Mouse (Mus musculus) urinary bladder, postnatal 10 days (tissue): ENCODE results near the gene Hnf1a.

Experiments
- DNase-seq: peaks from one replicate; pipeline ENCODE4 v3.0.0; 2022; ENCODE audit warnings: low spot score

Gene Hnf1a

DNA sequence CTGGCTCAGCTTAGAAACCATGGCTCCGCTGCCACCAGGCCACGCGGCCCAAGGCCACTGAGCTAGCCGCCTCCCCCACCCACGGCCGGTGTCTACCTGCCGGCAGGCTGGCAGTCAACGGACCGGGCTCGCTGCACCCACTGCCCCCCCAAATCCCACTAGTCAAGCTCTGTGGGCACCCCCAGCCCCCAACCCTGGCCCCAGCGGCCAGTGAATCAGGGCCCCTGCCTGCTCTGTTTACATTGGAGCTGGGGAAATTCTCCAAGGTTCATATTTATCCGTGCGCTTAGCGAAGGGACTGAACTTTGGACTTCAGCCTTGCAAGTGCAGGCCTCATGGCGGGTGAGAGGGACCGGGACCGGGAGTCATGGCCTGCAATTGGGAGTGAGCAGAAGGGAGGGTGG, at the start of gene Hnf1a:
TSS of gene Hnf1a (minus strand) at position 271 of the 404 bp plus-strand sequence.
- DNase-seq: no peak

DNA sequence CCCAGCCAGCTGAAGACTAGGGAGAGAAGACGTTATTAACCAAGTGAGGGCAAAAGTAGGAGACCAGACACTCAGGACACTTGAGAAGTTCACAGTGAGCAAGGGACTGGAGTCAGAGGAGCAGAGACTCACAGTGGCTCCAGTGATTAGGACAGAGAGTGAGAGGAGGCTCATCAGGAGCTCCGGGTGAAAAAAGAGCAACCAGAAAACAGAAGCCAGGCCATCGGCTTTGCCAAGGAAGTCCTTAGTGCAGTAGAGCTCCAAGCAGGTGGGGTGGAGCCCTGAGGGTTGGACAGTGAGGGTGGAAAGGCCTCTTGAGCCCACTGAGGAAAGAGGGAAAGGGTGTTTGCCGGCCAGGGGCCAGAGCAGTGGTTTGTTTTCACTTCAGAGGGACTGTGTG, 47.9 kb upstream of the Hnf1a start:
- DNase-seq: no peak

DNA sequence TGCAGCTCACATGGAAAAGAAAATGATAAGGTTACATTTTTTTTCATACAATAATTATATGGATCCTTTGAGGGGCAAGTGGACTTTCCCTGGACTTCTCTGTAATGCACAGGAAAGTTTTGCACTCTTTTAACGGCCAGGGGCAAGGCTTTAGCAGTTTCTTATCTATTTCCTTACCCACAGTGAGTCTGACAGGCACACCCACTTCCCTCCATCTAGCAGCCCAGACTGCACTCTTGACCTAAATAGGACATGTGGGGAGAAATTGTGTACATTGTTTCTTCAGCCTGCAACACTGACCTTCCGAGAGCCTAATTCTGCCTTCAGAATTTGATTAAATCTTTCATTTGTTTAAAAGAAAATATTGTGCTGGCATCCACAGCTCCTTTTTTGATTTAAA, 47.4 kb upstream of the Hnf1a start:
- DNase-seq: no peak

DNA sequence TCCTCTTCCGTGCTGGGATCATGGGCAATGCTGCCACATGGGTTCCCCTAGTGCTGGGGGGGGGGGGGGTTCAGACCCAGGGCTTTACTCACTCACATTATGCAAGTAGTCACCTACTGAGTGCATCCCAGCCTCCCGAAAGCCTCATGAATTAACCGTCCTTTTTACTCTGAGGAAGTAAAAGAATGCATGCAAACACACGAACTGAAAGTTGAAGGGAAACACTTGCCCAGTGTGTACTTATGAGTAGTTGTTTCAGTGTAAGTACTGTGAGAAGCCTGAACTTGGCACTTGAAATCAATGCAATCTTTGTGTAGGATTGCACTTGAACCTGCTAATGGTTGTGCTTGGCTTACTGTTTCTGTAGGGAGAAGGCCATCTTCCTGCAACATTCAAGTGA, 44.2 kb upstream of the Hnf1a start:
- DNase-seq: no peak

DNA sequence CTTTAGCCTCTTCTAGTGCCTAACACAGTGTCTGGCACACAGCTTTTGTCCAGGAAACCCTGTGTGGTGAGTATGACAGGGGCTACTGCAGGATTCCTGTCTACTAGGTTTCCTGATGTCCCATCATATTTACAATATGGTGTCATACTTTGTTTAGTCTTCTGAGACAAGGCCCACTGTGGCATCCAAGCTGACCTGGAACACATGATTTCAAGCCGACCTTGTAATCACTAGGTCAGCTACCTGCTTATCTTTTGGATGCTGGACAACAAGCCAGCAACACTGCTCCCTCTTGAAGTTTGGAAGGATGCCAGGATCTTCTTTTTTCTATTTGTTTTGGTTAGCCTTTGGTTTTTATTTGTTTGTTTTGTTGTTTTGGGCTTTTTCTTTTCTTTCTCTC, 43.7 kb upstream of the Hnf1a start:
- DNase-seq: no peak

DNA sequence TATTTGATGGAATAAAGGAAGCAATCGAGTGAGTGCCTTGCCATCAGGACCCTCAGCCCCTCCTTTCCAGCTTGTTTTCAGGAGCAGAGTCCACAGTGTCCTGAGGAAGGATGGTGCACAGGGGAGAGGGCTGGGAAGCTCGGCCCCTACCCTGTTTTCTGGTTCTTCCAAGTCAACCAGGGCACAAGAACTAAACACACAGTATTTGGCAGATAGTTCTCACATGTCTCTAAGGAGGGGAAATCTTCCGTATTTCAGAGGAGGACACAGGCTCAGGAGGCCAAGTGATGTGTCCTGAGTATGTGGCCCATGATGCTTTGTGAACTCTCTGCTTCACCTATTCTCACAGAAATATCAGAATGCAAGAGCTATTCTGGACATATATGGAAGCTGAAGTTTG, 42.5 kb upstream of the Hnf1a start:
- DNase-seq: no peak

DNA sequence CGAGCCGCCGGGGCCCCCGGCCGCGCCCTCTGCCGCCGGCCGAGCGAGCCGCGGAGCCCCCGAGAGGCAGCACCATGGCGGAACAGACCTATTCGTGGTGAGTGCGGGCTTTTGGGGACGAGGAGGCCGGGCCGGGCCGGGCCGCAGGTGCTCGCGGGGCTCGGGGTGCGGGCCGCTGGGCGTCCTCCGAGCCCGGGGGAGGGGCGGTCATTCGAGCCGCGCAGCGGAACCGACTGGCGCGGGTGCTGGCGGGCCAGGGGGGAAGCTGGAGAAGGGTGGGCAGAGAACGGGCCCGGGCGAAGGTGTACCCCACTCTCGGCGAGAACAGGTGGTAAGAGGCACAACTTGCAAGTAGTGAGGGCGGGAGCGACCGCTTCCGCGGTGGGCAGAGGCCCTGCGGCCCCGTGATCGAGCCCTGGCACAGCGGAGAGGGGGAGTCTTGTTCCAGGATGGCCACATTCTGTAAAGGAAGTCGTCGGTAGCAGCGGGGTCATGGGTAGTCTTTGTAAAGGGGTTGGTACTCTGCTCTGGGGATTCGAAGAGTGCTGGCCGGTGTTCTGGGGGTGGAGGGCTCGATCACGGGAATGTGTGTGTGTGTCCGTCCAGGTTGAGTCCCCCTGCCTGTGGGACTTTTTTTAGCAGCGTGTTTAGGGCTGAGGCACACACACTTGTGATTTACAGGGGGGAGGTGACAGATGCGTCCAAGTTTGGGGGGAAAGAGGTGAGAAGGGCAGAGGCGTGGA, 40.8 kb upstream of the Hnf1a start:
- DNase-seq: no peak

DNA sequence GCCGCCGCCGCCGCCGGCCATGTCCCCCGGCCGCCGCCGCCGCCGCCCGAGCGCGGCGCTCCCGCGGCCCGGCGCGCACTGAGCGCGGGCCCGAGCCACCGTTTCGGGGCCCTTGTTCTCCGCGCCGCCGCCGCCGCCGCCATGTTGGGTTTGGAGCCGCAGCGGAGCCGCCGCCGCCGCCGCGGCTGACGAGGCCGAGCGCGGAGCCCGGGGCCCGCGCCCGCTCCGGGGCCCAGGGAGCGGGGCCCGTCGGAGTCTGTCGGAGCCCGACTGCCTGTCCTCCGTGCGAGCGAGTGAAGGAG, 40.3 kb upstream of the Hnf1a start:
- no peak for DNase-seq

DNA sequence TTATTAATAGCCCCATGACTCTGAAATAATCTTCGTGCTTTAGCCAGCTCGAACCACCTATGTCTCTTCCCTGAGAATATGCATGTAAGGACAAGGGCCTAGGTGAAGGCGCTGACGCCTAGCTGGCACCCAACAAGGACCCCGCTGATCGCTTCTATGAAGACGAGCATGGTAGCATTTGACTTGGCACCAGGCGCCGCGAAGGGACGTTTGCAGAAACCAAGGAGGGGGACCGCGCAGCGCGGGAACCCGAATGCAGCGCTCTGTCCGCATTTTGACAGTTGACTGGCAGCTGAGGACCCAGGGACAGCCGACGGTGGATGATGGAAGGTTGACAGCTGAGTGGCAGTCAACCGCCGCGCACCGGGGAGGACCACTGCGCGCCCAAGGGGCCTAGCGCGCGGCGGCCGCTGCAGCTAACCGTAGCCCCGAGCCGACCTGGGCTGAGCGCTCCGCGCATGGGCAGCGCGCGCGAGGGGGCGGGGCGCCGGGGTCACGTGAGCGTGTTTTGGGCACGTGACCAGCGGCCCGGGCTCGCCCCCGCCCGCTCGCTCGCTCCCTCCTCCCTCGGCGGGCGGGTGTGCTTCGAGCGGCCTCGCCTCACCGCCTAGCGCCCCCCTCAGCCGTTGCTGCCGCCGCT, 39.8 kb upstream of the Hnf1a start, which contains the start of gene Sppl3:
TSS of gene Sppl3 (plus strand) at position 561 of the 640 bp plus-strand sequence.
- DNase-seq: peak; percentile 79

DNA sequence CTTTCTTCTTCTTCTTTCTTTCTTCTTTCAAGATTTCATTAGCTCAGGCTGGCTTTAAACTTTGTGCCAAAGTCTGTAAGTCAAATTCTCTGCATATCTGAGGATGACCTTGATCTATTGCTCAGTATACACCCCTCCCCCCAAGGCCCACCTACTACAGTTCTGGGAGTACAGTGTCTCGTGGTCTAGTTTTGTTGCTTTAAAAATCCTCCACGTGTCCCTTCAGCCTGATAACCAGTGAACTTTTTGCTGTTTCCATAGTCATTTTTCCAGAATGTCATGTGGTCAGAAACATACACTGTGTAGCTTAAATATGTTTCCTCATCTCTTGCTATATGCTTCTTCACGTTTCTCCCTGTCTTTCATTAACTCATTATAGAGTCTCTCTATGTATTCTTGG, 39.1 kb upstream of the Hnf1a start:
- no peak for DNase-seq

DNA sequence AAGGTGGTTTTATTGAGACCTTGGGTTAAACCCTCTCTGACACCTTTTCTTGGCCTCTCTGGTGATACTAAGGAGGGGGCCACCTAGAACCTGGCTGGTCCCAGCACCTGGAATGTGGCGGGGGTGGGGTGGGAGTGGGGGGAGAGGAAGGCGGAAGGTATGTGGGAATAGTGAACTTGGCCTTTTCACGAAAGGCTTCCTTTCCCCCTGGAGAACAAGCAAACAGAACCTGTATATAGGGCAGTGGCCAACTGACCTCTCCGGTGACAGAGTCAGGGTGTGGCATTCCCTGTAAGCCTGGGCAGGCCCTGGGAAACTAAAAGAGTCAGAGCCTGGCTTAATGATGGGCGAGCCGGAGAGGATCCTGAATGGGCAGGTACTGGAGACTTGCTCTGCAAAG, 38.2 kb upstream of the Hnf1a start:
- DNase-seq: no peak

DNA sequence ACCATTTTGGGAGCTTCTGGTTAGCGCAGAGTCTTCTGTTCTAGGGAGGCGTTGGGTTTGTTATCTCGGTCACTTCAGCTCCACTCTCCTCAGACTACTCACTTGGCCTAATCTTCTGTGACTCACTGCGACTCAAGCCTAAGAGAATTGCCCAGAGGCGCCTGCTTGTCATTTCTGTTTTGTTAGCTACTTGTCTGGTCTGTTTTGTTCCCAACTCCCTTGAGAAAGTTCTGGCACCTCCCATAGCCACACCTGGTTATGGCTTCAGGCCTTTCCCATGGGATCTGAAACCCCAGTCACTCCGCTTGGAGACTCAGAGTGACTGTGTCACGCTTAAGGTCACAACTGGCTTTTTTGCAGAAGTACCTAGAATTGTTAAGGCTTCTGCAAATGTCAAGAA, 37.4 kb upstream of the Hnf1a start:
- DNase-seq: no peak

DNA sequence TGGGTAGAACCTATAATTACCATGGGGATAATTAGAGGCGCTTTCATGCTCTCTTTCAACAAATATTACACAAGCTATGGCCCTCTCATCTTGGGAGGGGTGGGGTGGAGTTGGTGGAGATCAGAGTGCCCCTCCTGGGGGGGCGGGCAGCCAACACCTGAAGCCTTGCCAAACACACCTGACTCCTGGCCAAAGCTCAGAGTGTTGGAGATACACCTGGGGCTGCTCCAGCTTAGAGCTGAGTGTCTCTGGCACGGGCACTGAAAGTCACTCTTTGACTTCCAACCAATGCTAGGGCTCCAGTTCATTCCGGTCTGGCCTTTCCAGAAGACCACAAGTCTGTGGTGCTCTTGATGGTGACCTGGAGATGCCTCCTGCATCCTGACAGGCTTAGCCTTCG, 36.9 kb upstream of the Hnf1a start:
- DNase-seq: no peak

DNA sequence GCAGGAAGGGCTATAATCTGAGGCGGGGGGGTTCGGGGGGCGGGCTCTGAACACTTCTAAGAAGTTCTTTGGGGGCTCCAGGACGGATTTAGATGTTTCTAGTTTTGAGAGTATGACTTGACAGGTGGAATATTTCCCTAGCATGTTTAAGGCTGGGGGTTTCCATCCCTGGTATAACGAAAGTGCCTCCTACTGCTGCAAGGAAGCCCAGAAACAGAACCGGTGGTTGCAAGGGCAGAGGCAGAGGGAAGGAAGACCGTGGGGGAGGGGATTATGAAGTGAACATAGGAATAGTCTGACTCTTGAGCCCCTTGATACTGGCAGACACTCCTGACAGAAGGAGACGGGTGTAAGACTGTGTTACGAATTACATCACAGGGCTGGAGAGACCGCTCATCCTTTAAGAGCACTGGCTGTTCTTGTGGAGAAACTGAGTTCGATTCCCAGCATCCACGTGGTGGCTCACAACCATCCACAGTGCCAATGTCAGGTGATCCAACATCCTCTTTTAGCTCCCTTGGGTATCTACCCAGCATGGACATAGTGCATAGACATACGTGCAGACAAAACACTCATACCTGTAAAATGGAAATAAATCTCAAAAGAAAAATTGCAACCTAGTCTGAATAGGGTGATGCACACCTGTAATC, 32.5 kb upstream of the Hnf1a start:
- DNase-seq: no peak

DNA sequence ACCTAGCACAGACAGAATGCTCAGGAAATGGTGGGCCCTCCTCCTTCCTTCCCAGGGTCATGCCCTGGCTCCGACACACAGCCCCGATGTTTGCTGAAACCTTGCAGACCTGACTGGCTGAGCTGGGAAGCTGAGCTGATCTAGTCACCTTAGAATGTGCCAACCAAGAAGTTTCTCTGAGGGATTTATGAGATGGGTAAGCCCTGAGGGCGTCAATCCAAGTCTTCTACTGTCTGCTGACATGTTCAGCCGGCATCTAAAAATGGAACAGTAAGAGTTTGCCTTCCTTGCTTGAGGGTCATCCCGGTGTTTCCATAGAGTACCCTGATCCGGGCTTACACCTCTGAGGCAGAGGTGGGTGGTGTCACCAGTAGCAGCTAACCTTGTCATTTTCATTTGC, 31.9 kb upstream of the Hnf1a start:
- DNase-seq: no peak

DNA sequence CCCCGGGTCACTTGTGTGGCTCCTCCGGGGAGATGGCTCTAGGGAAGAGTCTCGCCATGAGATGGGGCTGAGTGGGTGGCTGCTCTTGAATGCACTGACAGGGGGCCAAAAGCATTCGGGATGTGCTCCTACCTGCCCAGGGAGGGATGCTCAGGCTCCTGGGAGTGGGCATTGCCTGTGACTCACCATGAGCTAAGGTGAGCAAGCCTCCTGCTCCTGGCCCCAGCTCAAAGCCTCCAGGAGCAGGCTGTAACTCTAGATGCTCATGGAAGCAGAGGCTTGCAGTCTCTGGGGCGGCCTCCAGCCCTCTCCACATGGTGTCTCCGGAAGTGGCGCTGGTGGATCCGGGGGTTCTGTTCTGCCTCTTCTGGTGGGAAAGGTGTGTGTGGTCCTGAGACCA, 30.6 kb upstream of the Hnf1a start:
- no peak for DNase-seq

DNA sequence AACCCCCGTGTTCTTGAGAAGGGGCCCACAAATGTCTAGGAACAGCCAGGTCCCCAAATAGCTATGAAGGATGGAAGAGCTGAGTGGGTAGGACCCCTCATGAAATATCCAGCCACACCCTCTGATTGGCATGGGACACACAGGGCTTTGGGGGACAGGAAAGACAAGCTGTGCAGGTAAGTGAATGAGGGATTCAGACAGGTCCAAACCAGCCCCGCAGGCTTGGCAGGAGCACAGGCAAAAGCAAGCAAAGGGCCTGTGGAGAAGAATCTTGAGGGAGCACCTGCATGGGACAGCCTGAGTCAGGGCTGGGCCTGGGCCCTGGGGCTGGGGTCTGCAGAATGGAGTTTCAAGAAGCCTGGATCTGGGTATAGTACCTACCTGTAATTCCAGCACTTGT, 29.6 kb upstream of the Hnf1a start:
- DNase-seq: no peak

DNA sequence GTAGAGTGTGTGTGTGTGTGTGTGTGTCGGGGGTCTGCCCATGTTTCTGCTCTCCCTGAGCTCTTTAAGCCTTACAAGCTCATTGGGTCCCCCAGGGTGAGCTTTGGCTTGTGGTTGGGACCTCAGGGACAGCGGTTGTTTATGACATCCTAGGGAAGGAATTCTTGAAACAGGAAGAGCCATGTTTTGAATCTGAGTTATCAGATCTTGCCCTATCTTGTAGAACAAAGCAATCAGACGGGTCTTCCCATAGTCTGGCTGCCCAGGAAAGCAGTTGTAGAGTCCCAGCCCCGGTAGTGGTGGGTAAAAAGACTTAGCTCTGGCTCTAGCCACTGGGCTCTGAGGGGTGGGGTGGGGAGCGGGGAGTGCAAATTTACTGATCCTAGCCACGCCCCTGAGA, 26.4 kb upstream of the Hnf1a start:
- DNase-seq: no peak

DNA sequence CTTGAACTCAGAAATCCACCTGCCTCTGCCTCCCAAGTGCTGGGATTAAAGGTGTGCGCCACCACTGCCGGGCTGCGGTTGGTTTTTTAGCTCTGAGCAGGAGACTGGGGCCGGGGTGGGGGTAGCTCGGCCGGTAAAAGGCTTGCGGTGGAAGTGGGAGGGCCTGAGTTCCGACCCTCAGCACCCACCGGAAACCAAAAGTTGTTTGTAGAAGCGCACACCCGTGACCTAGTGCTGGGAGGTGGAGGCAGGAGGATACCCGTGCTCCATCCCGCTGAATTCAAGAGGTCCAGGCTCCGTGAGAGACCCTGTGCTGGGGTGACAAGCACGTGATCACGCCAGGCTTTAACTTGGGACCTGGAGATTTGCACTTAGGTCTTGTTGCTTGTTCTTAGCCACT, 25.6 kb upstream of the Hnf1a start:
- no peak for DNase-seq

DNA sequence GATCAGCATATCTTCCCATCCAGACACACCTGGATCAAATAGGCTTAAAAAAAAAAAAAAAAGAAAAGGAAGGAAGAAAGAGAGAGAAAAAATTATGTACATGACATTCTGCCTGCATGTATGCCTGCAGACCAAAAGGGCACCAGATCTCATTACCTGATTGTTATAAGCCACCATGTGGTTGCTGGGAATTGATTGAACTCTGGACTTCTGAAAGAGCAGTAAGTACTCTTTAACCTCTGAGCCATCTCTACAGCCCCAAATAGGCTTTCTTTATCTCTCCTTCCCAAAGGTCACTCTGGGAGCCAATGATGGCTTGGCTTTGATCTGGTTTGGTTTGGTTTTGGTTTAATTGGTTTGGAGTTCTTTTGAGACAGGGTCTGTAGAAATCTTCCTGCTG, 14.2 kb upstream of the Hnf1a start:
- no peak for DNase-seq

DNA sequence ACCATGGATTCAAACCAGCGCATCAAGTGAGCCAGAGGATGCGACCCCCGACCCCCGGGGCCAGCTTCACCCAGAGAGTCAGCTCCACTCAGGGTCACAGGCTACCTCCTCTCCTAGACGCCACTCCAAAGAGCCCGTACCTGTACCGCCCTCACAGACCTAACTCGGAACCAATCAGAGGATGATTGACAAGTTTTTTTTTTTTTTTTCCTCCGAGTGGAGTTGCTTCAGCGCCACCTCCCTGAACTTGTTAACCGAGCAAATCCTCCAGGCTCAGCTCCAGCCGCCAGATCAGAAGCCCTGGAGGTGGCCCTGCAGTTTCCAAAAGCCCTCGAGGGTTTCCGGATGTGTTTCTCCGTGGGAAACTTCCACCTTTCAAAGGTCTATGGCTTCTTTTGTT, 11.1 kb upstream of the Hnf1a start:
- DNase-seq: peak; percentile 4

DNA sequence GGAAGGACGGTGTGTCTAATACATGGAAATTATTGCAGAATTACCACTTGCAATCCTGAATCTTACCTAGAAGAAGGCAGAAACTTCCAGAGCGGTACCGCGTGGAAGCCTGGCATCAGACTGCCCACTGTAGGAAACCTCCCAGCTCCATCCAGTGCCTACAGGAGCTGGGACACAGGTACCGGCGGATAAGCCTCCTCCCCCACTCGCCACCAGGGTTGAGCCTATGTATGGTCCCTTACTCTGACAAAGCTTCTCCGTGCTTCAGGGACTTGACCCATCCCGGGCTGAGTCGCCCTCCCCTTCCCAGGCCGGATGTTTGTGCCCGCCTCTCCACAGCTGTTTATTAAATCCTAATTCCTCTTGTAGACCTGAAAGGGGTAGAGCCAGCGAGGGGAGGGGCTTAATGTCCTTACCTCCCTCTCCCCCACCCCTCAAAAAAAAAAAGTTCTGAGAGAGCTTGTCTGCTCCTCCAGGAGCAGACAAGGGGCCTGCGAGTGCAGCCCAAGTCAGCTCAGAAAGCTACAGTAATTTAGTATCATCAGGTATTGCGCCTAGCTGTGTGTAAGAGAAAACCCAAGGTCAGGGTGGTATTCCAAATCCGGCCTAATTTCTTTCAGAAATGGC, 9.3 kb upstream of the Hnf1a start:
- no peak for DNase-seq
